Mouse (Mus musculus) small intestine, adult 2 months (tissue): ENCODE measurements at regions not wholly inside any gene's neighbourhood (a gene's known extent, or its start where the extent isn't known, plus 50 kb on each side); places are given as distances from the start of the nearest gene placed in this dataset.

Experiments
- H3K27ac ChIP-seq: fragments of 200-500 bp; 2 replicates; pipeline ENCODE4 v1.5.1; 2012; ENCODE audit warnings: low read depth, low read length, control low read depth, inconsistent platforms; ENCODE audit not compliant: insufficient read depth
- H3K27me3 ChIP-seq: fragments of 200-500 bp; 2 replicates; pipeline ENCODE4 v1.6.1; 2012; ENCODE audit warnings: mild to moderate bottlenecking, moderate library complexity, low read length, inconsistent platforms; ENCODE audit not compliant: control insufficient read depth, insufficient read depth
- H3K36me3 ChIP-seq: fragments of 200-500 bp; 2 replicates; pipeline ENCODE4 v1.6.1; 2012; ENCODE audit warnings: mild to moderate bottlenecking, low read length, control low read depth, inconsistent platforms; ENCODE audit not compliant: control insufficient read depth, insufficient read depth
- H3K4me1 ChIP-seq: fragments of 200-500 bp; 2 replicates; pipeline ENCODE4 v1.6.1; 2012; ENCODE audit warnings: low read length, inconsistent platforms, mixed read lengths; ENCODE audit not compliant: control insufficient read depth, insufficient read depth, insufficient read length
- H3K4me3 ChIP-seq: fragments of 200-500 bp; 2 replicates; pipeline ENCODE4 v1.5.1; 2012; ENCODE audit warnings: low read depth, mild to moderate bottlenecking, control low read depth, inconsistent platforms, low read length, moderate library complexity
- CTCF ChIP-seq: fragments of 200-500 bp; IDR thresholded peaks from 2 replicates; pipeline ENCODE4 v1.5.1; 2012; ENCODE audit warnings: low read depth, mild to moderate bottlenecking, control low read depth, inconsistent platforms, low read length, moderate library complexity, mixed read lengths; ENCODE audit not compliant: insufficient replicate concordance, insufficient read length; ENCODE audit errors: extremely low read depth
- POLR2A ChIP-seq: fragments of 200-500 bp; IDR thresholded peaks from 2 replicates; pipeline ENCODE4 v1.6.1; 2012; ENCODE audit warnings: low read depth, mild to moderate bottlenecking, control low read depth, inconsistent platforms, low read length, moderate library complexity
- WGBS: fragments of 180-500 bp; shearing (Covaris S2); methylation state at CpG from one replicate; pipeline ENCODE4 v1.1.7; 2018; 5-methylcytosine and 5-hydroxymethylcytosine counted together

GRCm38 (mm10) chr10:20780946-20781345 is 56.1 kb upstream of the Pde7b start:
- no peaks in the 10 kb centered on the region for H3K36me3 ChIP-seq
- H3K27ac ChIP-seq = no peak overlapping the region
- H3K4me3 ChIP-seq = no peak overlapping the region
- 85% methylated on average over 1 of the region's 1 CpGs for WGBS
- no peak for TF ChIP-seq POLR2A
- TF ChIP-seq CTCF = no peak
- no peaks in the 10 kb centered on the region for H3K27me3 ChIP-seq
- H3K4me1 ChIP-seq = peaks cover 2% of the 10 kb centered on the region; the same call in 1 of the 2 replicates

DNA sequence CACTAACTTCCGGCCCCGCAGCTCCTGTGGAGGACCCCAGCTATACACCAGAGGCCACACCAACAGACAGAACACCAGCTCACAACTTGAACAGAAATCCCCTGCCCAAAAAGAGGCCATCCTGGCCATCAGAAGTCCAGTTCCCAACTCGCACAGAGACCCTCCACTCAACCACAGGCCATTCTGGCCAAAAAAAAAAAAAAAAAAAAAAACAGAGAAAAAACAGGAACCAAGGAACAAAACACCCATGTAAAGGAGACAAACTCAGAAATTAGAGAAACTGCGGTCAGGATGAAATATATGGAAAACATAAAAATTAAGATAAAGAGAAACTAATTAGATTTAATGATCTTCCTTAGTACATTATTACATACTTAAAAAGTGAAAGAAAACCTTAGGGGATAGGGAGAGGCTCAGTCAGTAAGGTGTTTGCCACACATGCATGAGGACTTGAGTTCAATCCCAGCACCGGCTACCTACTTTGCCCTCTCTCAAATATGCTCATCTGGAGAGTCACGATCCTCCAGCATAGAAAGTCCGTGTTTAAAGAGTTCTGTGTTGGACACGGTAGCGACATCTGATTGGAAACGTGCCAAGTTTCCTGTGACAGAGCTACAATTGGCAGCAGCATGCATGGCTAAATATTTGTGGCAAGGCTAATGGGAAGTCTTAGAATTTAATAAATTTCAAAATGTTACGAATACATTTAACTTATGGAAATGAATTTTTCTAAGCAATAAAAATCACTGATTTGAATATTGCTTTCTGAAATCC is 51.9 kb upstream of the Pde7b start:
- H3K27me3 ChIP-seq = no peaks in the 10 kb centered on the region
- 44% methylated on average over 11 of the region's 11 CpGs for WGBS
- no peaks in the 10 kb centered on the region for H3K36me3 ChIP-seq
- H3K4me3 ChIP-seq = no peak overlapping the region
- TF ChIP-seq POLR2A (no peak), CTCF (no peak)
- no peak overlapping the region for H3K27ac ChIP-seq
- peaks cover 2% of the 10 kb centered on the region; the same call in 1 of the 2 replicates for H3K4me1 ChIP-seq

DNA sequence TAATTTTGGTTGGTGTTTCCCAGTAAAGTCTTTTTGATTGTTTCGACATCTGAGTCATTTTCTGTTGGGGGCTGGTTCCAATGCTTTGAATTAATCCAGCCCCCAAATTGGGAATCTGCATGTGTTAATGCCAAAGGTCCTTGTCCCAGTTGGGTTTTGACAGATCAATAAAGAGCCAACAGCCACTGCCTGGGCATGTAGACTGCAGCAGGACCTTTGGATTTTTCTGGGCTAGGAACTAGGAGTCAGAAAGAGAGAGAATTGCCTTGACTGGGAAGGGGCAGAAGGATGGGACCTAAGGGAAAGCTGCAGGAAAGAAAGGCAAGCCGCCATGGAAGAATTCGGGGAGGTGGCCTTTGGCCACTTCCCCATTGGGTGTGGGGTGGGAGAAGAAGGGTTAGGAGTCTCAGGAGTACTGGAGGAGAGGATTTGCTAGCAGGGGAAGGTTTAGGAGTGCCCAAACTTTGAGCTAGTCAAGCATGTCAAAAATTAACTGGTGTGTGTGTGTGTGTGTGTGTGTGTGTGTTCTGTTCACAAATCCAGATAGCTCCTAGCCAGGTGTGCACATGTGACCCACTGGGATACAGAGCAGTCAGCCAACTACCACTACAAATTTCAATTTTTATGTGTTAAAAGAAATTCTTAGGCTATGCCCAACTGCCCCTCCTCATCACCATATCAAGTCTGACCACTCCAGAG is 51.0 kb upstream of the Pde7b start:
- Histone ChIP-seq H3K4me3 (no peak overlapping the region), H3K36me3 (no peaks in the 10 kb centered on the region), H3K27ac (no peak overlapping the region), H3K27me3 (no peaks in the 10 kb centered on the region), H3K4me1 (peaks cover 2% of the 10 kb centered on the region; the same call in 1 of the 2 replicates)
- TF ChIP-seq POLR2A (no peak), CTCF (no peak)
- 90% methylated on average over 3 of the region's 3 CpGs for WGBS
